Mouse (Mus musculus) lung, adult 18-20 months (tissue): ENCODE measurements around the gene Rapgef1.
"Not testable (repeated sequence)": the region's sequence is repeated elsewhere in the genome, so short reads cannot be mapped to it uniquely, and the experiment has no call there.

ENCODE experiments used
- DNase-seq, 2 experiments: peaks; one replicate each; pipeline ENCODE4 v3.0.0; 2022; ENCODE audit warnings: mixed read lengths in 2 of 2

The Rapgef1 gene

GRCm38 (mm10) chr2:29706726-29707620 is 87.5 kb downstream of the Rapgef1 start:
- DNase-seq: no peak

GRCm38 (mm10) chr2:29707731-29708130 is 88.2 kb downstream of the Rapgef1 start:
- DNase-seq: no peak

GRCm38 (mm10) chr2:29708209-29708608 is 88.7 kb downstream of the Rapgef1 start:
- DNase-seq: not testable (repeated sequence)

GRCm38 (mm10) chr2:29711038-29711437 is 91.5 kb downstream of the Rapgef1 start:
- DNase-seq: no peak

- DNase-seq: no peak
Observed at GRCm38 (mm10) chr2:29711877-29712276, 92.4 kb downstream of the Rapgef1 start.

- no peak for DNase-seq
Observed at GRCm38 (mm10) chr2:29713501-29713900, 94.0 kb downstream of the Rapgef1 start.

- DNase-seq: no peak
Observed at GRCm38 (mm10) chr2:29714127-29714526, 94.6 kb downstream of the Rapgef1 start.

GRCm38 (mm10) chr2:29716143-29716542 is 96.6 kb downstream of the Rapgef1 start:
- DNase-seq: no peak

GRCm38 (mm10) chr2:29716691-29717090 is 97.2 kb downstream of the Rapgef1 start:
- DNase-seq: peak; percentile 85 to 89

GRCm38 (mm10) chr2:29718581-29718980 is 99.1 kb downstream of the Rapgef1 start:
- DNase-seq: no peak

- peak; percentile 20 to 63 for DNase-seq
Observed at GRCm38 (mm10) chr2:29723132-29723531, 103.6 kb downstream of the Rapgef1 start.

GRCm38 (mm10) chr2:29724664-29725365 is 105.3 kb downstream of the Rapgef1 start:
- DNase-seq: no peak

- no peak for DNase-seq
Observed at GRCm38 (mm10) chr2:29729500-29729899, 110.0 kb downstream of the Rapgef1 start.

GRCm38 (mm10) chr2:29731545-29731944 is 112.0 kb downstream of the Rapgef1 start:
- peak; percentile 64 to 71 for DNase-seq

GRCm38 (mm10) chr2:29732559-29732958 is 113.0 kb downstream of the Rapgef1 start:
- DNase-seq: no peak

- DNase-seq: no peak
Observed at GRCm38 (mm10) chr2:29733348-29733747, 113.8 kb downstream of the Rapgef1 start.

- peak; percentile 25 to 60 for DNase-seq
Observed at GRCm38 (mm10) chr2:29735708-29736107, 116.2 kb downstream of the Rapgef1 start.

GRCm38 (mm10) chr2:29737209-29737925 is 117.8 kb downstream of the Rapgef1 start:
- no peak for DNase-seq

- no peak for DNase-seq
Observed at GRCm38 (mm10) chr2:29738799-29739198, 119.3 kb downstream of the Rapgef1 start.

- DNase-seq: no peak
Observed at GRCm38 (mm10) chr2:29739368-29739767, 119.8 kb downstream of the Rapgef1 start.

- DNase-seq: no peak
Observed at GRCm38 (mm10) chr2:29741207-29741606, 121.7 kb downstream of the Rapgef1 start.

- DNase-seq: no peak
Observed at GRCm38 (mm10) chr2:29744256-29744655, 124.7 kb downstream of the Rapgef1 start.

GRCm38 (mm10) chr2:29747188-29747782 is 127.8 kb downstream of the Rapgef1 start:
- no peak for DNase-seq
